24 mouse cellular contexts compared by ENCODE assay signal in genomic region chr3:157957320-157957719, GRCm38 (mm10). TPM values are rescaled to one million over a fixed set of nuclear protein-coding genes. Genes with fewer than 3 reads are reported as not detected.
"Had no signal": no experiment of that assay in that cellular context is flagged by ENCODE, and none has a peak within 500 bp of the region (broad histone marks: within the 10 kb centered on the region; RNA-seq: fewer than 3 reads in every experiment).

No protein-coding gene starts in this region.

- DNase-seq: gastrocnemius, postnatal 14 days; gastrocnemius, postnatal 36 days; heart, adult 18-20 months; heart, postnatal 14 days; heart, postnatal 36 days; kidney, adult 18-20 months; kidney, adult 8-10 months; kidney, postnatal 10 days; kidney, postnatal 25 days; kidney, postnatal 4 days; liver had no signal

- ATAC-seq: inflammation-experienced regulatory T-cells, adult 6 months; intestine, embryonic 15.5 days; intestine, postnatal 0 days had no signal

- H3K4me1 ChIP-seq: heart, embryonic 10.5 days; heart, embryonic 15.5 days; hindbrain, embryonic 13.5 days; intestine, embryonic 15.5 days; limb, embryonic 10.5 days; limb, embryonic 12.5 days had no signal

- H3K9ac ChIP-seq: heart, embryonic 13.5 days; heart, embryonic 15.5 days; hindbrain, embryonic 13.5 days; hindbrain, embryonic 15.5 days; intestine, embryonic 15.5 days; limb, embryonic 12.5 days; liver, embryonic 14.5 days had no signal

- H3K9me3 ChIP-seq: heart, embryonic 10.5 days; heart, embryonic 13.5 days; heart, embryonic 15.5 days; hindbrain, embryonic 13.5 days; hindbrain, embryonic 15.5 days; intestine, embryonic 15.5 days; limb, embryonic 10.5 days; limb, embryonic 12.5 days had no signal

- H3K4me2 ChIP-seq: heart, embryonic 13.5 days; heart, embryonic 15.5 days; hindbrain, embryonic 13.5 days; hindbrain, embryonic 15.5 days; intestine, embryonic 15.5 days; limb, embryonic 12.5 days had no signal

- H3K27me3 ChIP-seq: heart, embryonic 13.5 days; heart, embryonic 15.5 days; hindbrain, embryonic 13.5 days; hindbrain, embryonic 15.5 days; intestine, embryonic 15.5 days; limb, embryonic 12.5 days had no signal

- H3K27ac ChIP-seq: heart, embryonic 10.5 days; heart, embryonic 13.5 days; heart, embryonic 15.5 days; hindbrain, embryonic 13.5 days; hindbrain, embryonic 15.5 days; intestine, embryonic 15.5 days; left cerebral cortex, adult 2 months; limb, embryonic 10.5 days; limb, embryonic 12.5 days; liver, embryonic 14.5 days had no signal

- H3K4me3 ChIP-seq: heart, embryonic 10.5 days; heart, embryonic 13.5 days; heart, embryonic 15.5 days; hindbrain, embryonic 13.5 days; hindbrain, embryonic 15.5 days; intestine, embryonic 15.5 days; left cerebral cortex, adult 2 months; limb, embryonic 10.5 days; limb, embryonic 12.5 days had no signal

RNA-seq across cellular contexts. Expression of gene Cth, which starts 32.4 kb away (rescaled TPM):
- total RNA-seq: hematopoietic stem cell, adult 5-6 weeks had no signal
- polyA plus RNA-seq: inflammation-experienced regulatory T-cells, adult 6 months had no signal
